Mouse (Mus musculus): ENCODE measurements around the gene Gpr152. TPM values are rescaled to one million over a fixed set of nuclear protein-coding genes. Genes with fewer than 3 reads are reported as not detected.

The Gpr152 gene
- polyA plus RNA-seq, 1 experiment from 2014 or later = not detected

- DNase-seq (peak; percentile 67), ATAC-seq (peak; percentile 53)
- peaks cover 31% of the 10 kb centered on the region for H3K4me1 ChIP-seq (ENCODE audit: insufficient read depth)
- no peak overlapping the region for H3K4me2 ChIP-seq (ENCODE audit: low read depth, low read length)
- no peaks in the 10 kb centered on the region for H3K27me3 ChIP-seq (ENCODE audit: insufficient read depth, low read length)
- H3K36me3 ChIP-seq (replicated peaks; ENCODE audit: insufficient read depth, low read length) = 0 out of 2 replicates have a peak, but pooled peaks cover 4% of the 10 kb centered on the region
- no peaks in the 10 kb centered on the region for H3K9me3 ChIP-seq (ENCODE audit: low read length)
- no peak overlapping the region for H3K27ac ChIP-seq (ENCODE audit: low read depth)
- no peak overlapping the region for H3K9ac ChIP-seq (replicated peaks)
- H3K4me3 ChIP-seq (ENCODE audit: low read depth, low read length) = no peak overlapping the region
- WGBS (ENCODE audit: insufficient replicate concordance) = 37% methylated on average over 3 of the region's 3 CpGs
- TF ChIP-seq EP300 (IDR thresholded peaks at IDR 0.05; ENCODE audit: low read depth) (no peak), CTCF (IDR thresholded peaks at IDR 0.05; ENCODE audit: low read depth) (no peak)
These were observed 42.3 kb downstream of the Gpr152 start for GRCm38 (mm10) chr19:4181892-4182291.

- 0 out of 2 replicates have a peak overlapping the region, but pooled peaks have one; percentile 39 for H3K27ac ChIP-seq (ENCODE audit: low read depth)
- H3K9me3 ChIP-seq (ENCODE audit: low read length) = no peaks in the 10 kb centered on the region
- TF ChIP-seq CTCF (IDR thresholded peaks at IDR 0.05; ENCODE audit: low read depth) (no peak), EP300 (IDR thresholded peaks at IDR 0.05; ENCODE audit: low read depth) (no peak)
- no peaks in the 10 kb centered on the region for H3K27me3 ChIP-seq (ENCODE audit: insufficient read depth, low read length)
- ATAC-seq (no peak), DNase-seq (no peak)
- 0 out of 2 replicates have a peak, but pooled peaks cover 4% of the 10 kb centered on the region for H3K36me3 ChIP-seq (replicated peaks; ENCODE audit: insufficient read depth, low read length)
- H3K9ac ChIP-seq (replicated peaks) = no peak overlapping the region
- H3K4me1 ChIP-seq (ENCODE audit: insufficient read depth) = peaks cover 31% of the 10 kb centered on the region
- H3K4me2 ChIP-seq (ENCODE audit: low read depth, low read length) = 0 out of 2 replicates have a peak overlapping the region, but pooled peaks have one; percentile 2
- 69% methylated on average over 2 of the region's 2 CpGs for WGBS (ENCODE audit: insufficient replicate concordance)
- no peak overlapping the region for H3K4me3 ChIP-seq (ENCODE audit: low read depth, low read length)
These were observed 44.1 kb downstream of the Gpr152 start for GRCm38 (mm10) chr19:4183689-4184088.

- 34% methylated on average over 15 of the region's 15 CpGs for WGBS (ENCODE audit: insufficient replicate concordance)
- TF ChIP-seq CTCF (IDR thresholded peaks at IDR 0.05; ENCODE audit: low read depth) = no peak
- TF ChIP-seq EP300 (IDR thresholded peaks at IDR 0.05; ENCODE audit: low read depth) = no peak
- ATAC-seq (peak; percentile 54), DNase-seq (no peak)
- Histone ChIP-seq H3K4me1 (ENCODE audit: insufficient read depth) (peaks cover 31% of the 10 kb centered on the region), H3K4me3 (ENCODE audit: low read depth, low read length) (no peak overlapping the region), H3K27me3 (ENCODE audit: insufficient read depth, low read length) (no peaks in the 10 kb centered on the region), H3K9me3 (ENCODE audit: low read length) (no peaks in the 10 kb centered on the region), H3K36me3 (replicated peaks; ENCODE audit: insufficient read depth, low read length) (no peaks in the 10 kb centered on the region), H3K4me2 (ENCODE audit: low read depth, low read length) (peak overlapping the region; percentile 15; the same call in 1 of the 2 replicates), H3K27ac (ENCODE audit: low read depth) (peak overlapping the region; percentile 79), H3K9ac (replicated peaks) (no peak overlapping the region)
These were observed 45.7 kb downstream of the Gpr152 start for GRCm38 (mm10) chr19:4184976-4185975.

- Histone ChIP-seq H3K4me3 (ENCODE audit: low read depth, low read length) (no peak overlapping the region), H3K4me1 (ENCODE audit: insufficient read depth) (peaks cover 43% of the 10 kb centered on the region), H3K9ac (replicated peaks) (no peak overlapping the region; the same call in 1 of the 2 replicates), H3K27me3 (ENCODE audit: insufficient read depth, low read length) (no peaks in the 10 kb centered on the region), H3K27ac (ENCODE audit: low read depth) (no peak overlapping the region), H3K9me3 (ENCODE audit: low read length) (no peaks in the 10 kb centered on the region), H3K36me3 (replicated peaks; ENCODE audit: insufficient read depth, low read length) (no peaks in the 10 kb centered on the region), H3K4me2 (ENCODE audit: low read depth, low read length) (peak overlapping the region; percentile 38)
- 54% methylated on average over 3 of the region's 3 CpGs for WGBS (ENCODE audit: insufficient replicate concordance)
- no peak for ATAC-seq
- no peak for DNase-seq
- TF ChIP-seq EP300 (IDR thresholded peaks at IDR 0.05; ENCODE audit: low read depth) = no peak
- TF ChIP-seq CTCF (IDR thresholded peaks at IDR 0.05; ENCODE audit: low read depth) = no peak
These were observed 47.7 kb downstream of the Gpr152 start for GRCm38 (mm10) chr19:4187303-4187702.

- DNase-seq (no peak), ATAC-seq (no peak)
- Histone ChIP-seq H3K9me3 (ENCODE audit: low read length) (no peaks in the 10 kb centered on the region), H3K4me3 (ENCODE audit: low read depth, low read length) (no peak overlapping the region), H3K27me3 (ENCODE audit: insufficient read depth, low read length) (no peaks in the 10 kb centered on the region), H3K4me1 (ENCODE audit: insufficient read depth) (peaks cover 46% of the 10 kb centered on the region), H3K27ac (ENCODE audit: low read depth) (no peak overlapping the region), H3K36me3 (replicated peaks; ENCODE audit: insufficient read depth, low read length) (peaks cover 9% of the 10 kb centered on the region), H3K4me2 (ENCODE audit: low read depth, low read length) (peak overlapping the region; percentile 14; the same call in 1 of the 2 replicates), H3K9ac (replicated peaks) (no peak overlapping the region)
- 71% methylated on average over 12 of the region's 12 CpGs for WGBS (ENCODE audit: insufficient replicate concordance)
- no peak for TF ChIP-seq CTCF (IDR thresholded peaks at IDR 0.05; ENCODE audit: low read depth)
- no peak for TF ChIP-seq EP300 (IDR thresholded peaks at IDR 0.05; ENCODE audit: low read depth)
These were observed 49.5 kb downstream of the Gpr152 start for GRCm38 (mm10) chr19:4189051-4189620.

- TF ChIP-seq EP300 (IDR thresholded peaks at IDR 0.05; ENCODE audit: low read depth) (no peak), CTCF (IDR thresholded peaks at IDR 0.05; ENCODE audit: low read depth) (no peak)
- H3K9ac ChIP-seq (replicated peaks) = peak within 1 kb of the TSS; percentile 93
- peak within 1 kb of the TSS; percentile 85 for H3K4me2 ChIP-seq (ENCODE audit: low read depth, low read length)
- no peaks in the 10 kb centered on the region for H3K9me3 ChIP-seq (ENCODE audit: low read length)
- no peak for ATAC-seq
- H3K27me3 ChIP-seq (ENCODE audit: insufficient read depth, low read length) = no peaks in the 10 kb centered on the region
- 29% methylated on average over 4 of the region's 4 CpGs for WGBS (ENCODE audit: insufficient replicate concordance)
- peak within 1 kb of the TSS; percentile 89 for H3K27ac ChIP-seq (ENCODE audit: low read depth)
- peaks cover 37% of the 10 kb centered on the region for H3K4me1 ChIP-seq (ENCODE audit: insufficient read depth)
- H3K4me3 ChIP-seq (ENCODE audit: low read depth, low read length) = peak within 1 kb of the TSS; percentile 88
- DNase-seq = peak; percentile 57
- H3K36me3 ChIP-seq (replicated peaks; ENCODE audit: insufficient read depth, low read length) = peaks cover 27% of the 10 kb centered on the region
These were observed 51.3 kb downstream of the Gpr152 start, which contains the start of gene Tbc1d10c for GRCm38 (mm10) chr19:4190831-4191334. Tbc1d10c (minus strand) TSS chr19:4191284.

Data from liver, postnatal 0 days (tissue).